Mouse (Mus musculus) urinary bladder, postnatal 25 days (tissue): Measurements from ENCODE around the gene Cldn14.
"Not testable (repeated sequence)": the region's sequence is repeated elsewhere in the genome, so short reads cannot be mapped to it uniquely, and the experiment has no call there.

ENCODE experiments used
- DNase-seq: peaks from one replicate; pipeline ENCODE4 v3.0.0; 2022; ENCODE audit warnings: low spot score

Gene Cldn14

GRCm38 (mm10) chr16:94008737-94009136 lies at the start of gene Cldn14:
TSS of gene Cldn14 (minus strand) at chr16:94008837.
- no peak for DNase-seq

GRCm38 (mm10) chr16:94055576-94055975 lies 46.9 kb upstream of the Cldn14 start:
- DNase-seq: no peak

- no peak for DNase-seq
Measured at GRCm38 (mm10) chr16:94055176-94055575, 46.5 kb upstream of the Cldn14 start.

- no peak for DNase-seq
Measured at GRCm38 (mm10) chr16:94050368-94050767, 41.7 kb upstream of the Cldn14 start.

GRCm38 (mm10) chr16:94044996-94045395 lies 36.4 kb upstream of the Cldn14 start:
- no peak for DNase-seq

- no peak for DNase-seq
Measured at GRCm38 (mm10) chr16:94043797-94044196, 35.2 kb upstream of the Cldn14 start.

GRCm38 (mm10) chr16:94041065-94041712 lies 32.6 kb upstream of the Cldn14 start:
- no peak for DNase-seq

GRCm38 (mm10) chr16:94040485-94040884 lies 31.8 kb upstream of the Cldn14 start:
- no peak for DNase-seq

- no peak for DNase-seq
Measured at GRCm38 (mm10) chr16:94038986-94039341, 30.3 kb upstream of the Cldn14 start.

- peak; percentile 71 for DNase-seq
Measured at GRCm38 (mm10) chr16:94038272-94038985, 29.8 kb upstream of the Cldn14 start.

- DNase-seq: no peak
Measured at GRCm38 (mm10) chr16:94037280-94037679, 28.6 kb upstream of the Cldn14 start.

- DNase-seq: no peak
Measured at GRCm38 (mm10) chr16:94034152-94034551, 25.5 kb upstream of the Cldn14 start.

GRCm38 (mm10) chr16:94032270-94032669 lies 23.6 kb upstream of the Cldn14 start:
- DNase-seq: no peak

GRCm38 (mm10) chr16:94023352-94024280 lies 15.0 kb upstream of the Cldn14 start:
- DNase-seq: no peak

GRCm38 (mm10) chr16:94019725-94020124 lies 11.1 kb upstream of the Cldn14 start:
- not testable (repeated sequence) for DNase-seq

GRCm38 (mm10) chr16:94017953-94018352 lies 9.3 kb upstream of the Cldn14 start:
- no peak for DNase-seq

GRCm38 (mm10) chr16:94014489-94015096 lies 6.0 kb upstream of the Cldn14 start:
- no peak for DNase-seq

GRCm38 (mm10) chr16:94013328-94014086 lies 4.9 kb upstream of the Cldn14 start:
- DNase-seq: not testable (repeated sequence)

GRCm38 (mm10) chr16:94011224-94011623 lies 2.6 kb upstream of the Cldn14 start:
- DNase-seq: no peak

GRCm38 (mm10) chr16:94010633-94011032 lies 2.0 kb upstream of the Cldn14 start:
- DNase-seq: no peak

GRCm38 (mm10) chr16:94010156-94010555 lies 1.5 kb upstream of the Cldn14 start:
- no peak for DNase-seq
